Mouse (Mus musculus): ENCODE measurements around the gene Tead1. TPM values are rescaled to one million over a fixed set of nuclear protein-coding genes. Genes with fewer than 3 reads are reported as not detected.

The Tead1 gene
- polyA plus RNA-seq, 2 experiments, result 23.2 to 38.2 TPM

- no peak for TF ChIP-seq POLR2A (IDR thresholded peaks at IDR 0.05; ENCODE audit: borderline replicate concordance, extremely low read depth, insufficient read depth, insufficient read length)
- Histone ChIP-seq H3K4me3 (replicated peaks; ENCODE audit: low read length) (no peak overlapping the region), H3K4me1 (ENCODE audit: control insufficient read depth, insufficient read depth, low read length) (peaks cover 4% of the 10 kb centered on the region; the same call in 1 of the 2 replicates), H3K4me2 (replicated peaks; ENCODE audit: low read depth, low read length, severe bottlenecking) (no peak overlapping the region), H3K9me3 (ENCODE audit: control insufficient read depth, low read length) (no peaks in the 10 kb centered on the region), H3K9ac (ENCODE audit: low read depth, low read length, severe bottlenecking) (no peak overlapping the region), H3K36me3 (ENCODE audit: control insufficient read depth, insufficient read depth, low read length) (no peaks in the 10 kb centered on the region), H3K27me3 (ENCODE audit: control insufficient read depth, insufficient read depth, low read length) (no peaks in the 10 kb centered on the region), H3K27ac (replicated peaks; ENCODE audit: low read depth, low read length) (no peak overlapping the region)
- whole genome bisulfite sequencing, result 86% methylated on average over 6 of the region's 6 CpGs
- no peak for ATAC-seq (ENCODE audit: low FRiP score, low read depth)
- DNase-seq (ENCODE audit: low spot score), result no peak
These were observed 73.2 kb downstream of the Tead1 start for GRCm38 (mm10) chr7:112752311-112752710.

DNA sequence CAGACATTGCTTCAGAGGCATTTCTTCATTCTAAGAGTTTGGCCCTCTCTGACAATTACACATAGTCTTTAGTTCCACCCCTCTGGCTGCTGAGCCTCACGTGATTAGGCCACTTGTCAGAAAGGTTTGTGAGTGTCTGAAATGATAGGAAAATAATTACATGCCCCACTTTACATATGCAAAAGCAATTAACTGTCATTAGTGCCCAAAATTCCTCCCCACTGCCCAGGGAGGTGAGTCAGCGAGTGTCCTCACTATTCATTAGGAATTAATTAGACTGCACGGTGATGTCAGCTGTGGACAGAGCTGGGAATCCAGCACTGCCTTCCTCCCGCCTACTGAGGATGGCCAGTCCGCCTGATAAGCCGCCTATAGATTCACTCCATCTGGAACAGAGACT lies 74.2 kb downstream of the Tead1 start:
- Histone ChIP-seq H3K4me3 (replicated peaks; ENCODE audit: low read length) (no peak overlapping the region), H3K27me3 (ENCODE audit: control insufficient read depth, insufficient read depth, low read length) (no peaks in the 10 kb centered on the region), H3K27ac (replicated peaks; ENCODE audit: low read depth, low read length) (no peak overlapping the region), H3K9ac (ENCODE audit: low read depth, low read length, severe bottlenecking) (no peak overlapping the region), H3K36me3 (ENCODE audit: control insufficient read depth, insufficient read depth, low read length) (no peaks in the 10 kb centered on the region), H3K4me1 (ENCODE audit: control insufficient read depth, insufficient read depth, low read length) (peaks cover 12% of the 10 kb centered on the region; the same call in 1 of the 2 replicates), H3K4me2 (replicated peaks; ENCODE audit: low read depth, low read length, severe bottlenecking) (no peak overlapping the region), H3K9me3 (ENCODE audit: control insufficient read depth, low read length) (no peaks in the 10 kb centered on the region)
- no peak for ATAC-seq (ENCODE audit: low FRiP score, low read depth)
- TF ChIP-seq POLR2A (IDR thresholded peaks at IDR 0.05; ENCODE audit: borderline replicate concordance, extremely low read depth, insufficient read depth, insufficient read length), result no peak
- 71% methylated on average over 6 of the region's 6 CpGs for WGBS
- DNase-seq (ENCODE audit: low spot score), result no peak

- peaks cover 6% of the 10 kb centered on the region; the same call in 1 of the 2 replicates for H3K36me3 ChIP-seq (ENCODE audit: control insufficient read depth, insufficient read depth, low read length)
- ATAC-seq (ENCODE audit: low FRiP score, low read depth) (no peak), DNase-seq (ENCODE audit: low spot score) (no peak)
- H3K4me3 ChIP-seq (replicated peaks; ENCODE audit: low read length), result no peak overlapping the region
- peaks cover 38% of the 10 kb centered on the region for H3K4me1 ChIP-seq (ENCODE audit: control insufficient read depth, insufficient read depth, low read length)
- TF ChIP-seq POLR2A (IDR thresholded peaks at IDR 0.05; ENCODE audit: borderline replicate concordance, extremely low read depth, insufficient read depth, insufficient read length), result no peak
- H3K27ac ChIP-seq (replicated peaks; ENCODE audit: low read depth, low read length), result no peak overlapping the region
- H3K9ac ChIP-seq (ENCODE audit: low read depth, low read length, severe bottlenecking), result no peak overlapping the region
- WGBS, result 88% methylated on average over 23 of the region's 23 CpGs
- no peaks in the 10 kb centered on the region for H3K9me3 ChIP-seq (ENCODE audit: control insufficient read depth, low read length)
- H3K4me2 ChIP-seq (replicated peaks; ENCODE audit: low read depth, low read length, severe bottlenecking), result no peak overlapping the region
- H3K27me3 ChIP-seq (ENCODE audit: control insufficient read depth, insufficient read depth, low read length), result no peaks in the 10 kb centered on the region
These were observed 80.3 kb downstream of the Tead1 start for GRCm38 (mm10) chr7:112759359-112759975.

DNA sequence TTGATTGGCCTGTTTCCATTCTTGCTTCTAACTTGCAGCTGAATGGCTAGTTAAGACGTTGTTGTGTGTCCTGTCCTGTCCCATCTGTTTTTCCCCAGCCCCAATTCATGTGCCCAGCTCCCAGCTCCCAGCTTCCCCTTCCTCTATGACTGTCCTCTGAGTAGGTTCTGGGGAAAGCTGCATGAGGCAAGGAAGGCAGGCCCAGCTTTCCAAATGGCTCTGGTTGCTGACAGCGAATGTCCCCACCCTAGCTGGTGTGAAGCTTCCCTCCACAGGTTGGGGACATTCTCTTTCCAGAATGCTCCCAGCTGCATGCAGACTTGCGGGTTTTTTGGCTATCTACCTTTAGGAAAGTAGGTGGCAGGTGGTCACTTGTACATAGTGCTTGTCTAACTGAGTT lies 81.2 kb downstream of the Tead1 start:
- no peak for TF ChIP-seq POLR2A (IDR thresholded peaks at IDR 0.05; ENCODE audit: borderline replicate concordance, extremely low read depth, insufficient read depth, insufficient read length)
- Histone ChIP-seq H3K4me3 (replicated peaks; ENCODE audit: low read length) (no peak overlapping the region), H3K9me3 (ENCODE audit: control insufficient read depth, low read length) (no peaks in the 10 kb centered on the region), H3K4me1 (ENCODE audit: control insufficient read depth, insufficient read depth, low read length) (peaks cover 38% of the 10 kb centered on the region), H3K27ac (replicated peaks; ENCODE audit: low read depth, low read length) (no peak overlapping the region; the same call in 1 of the 2 replicates), H3K27me3 (ENCODE audit: control insufficient read depth, insufficient read depth, low read length) (no peaks in the 10 kb centered on the region), H3K36me3 (ENCODE audit: control insufficient read depth, insufficient read depth, low read length) (peaks cover 6% of the 10 kb centered on the region; the same call in 1 of the 2 replicates), H3K9ac (ENCODE audit: low read depth, low read length, severe bottlenecking) (no peak overlapping the region), H3K4me2 (replicated peaks; ENCODE audit: low read depth, low read length, severe bottlenecking) (no peak overlapping the region)
- ATAC-seq (ENCODE audit: low FRiP score, low read depth), result peak; percentile 2; the same call in 1 of the 2 replicates
- DNase-seq (ENCODE audit: low spot score), result no peak
- 68% methylated on average over 3 of the region's 3 CpGs for WGBS

DNA sequence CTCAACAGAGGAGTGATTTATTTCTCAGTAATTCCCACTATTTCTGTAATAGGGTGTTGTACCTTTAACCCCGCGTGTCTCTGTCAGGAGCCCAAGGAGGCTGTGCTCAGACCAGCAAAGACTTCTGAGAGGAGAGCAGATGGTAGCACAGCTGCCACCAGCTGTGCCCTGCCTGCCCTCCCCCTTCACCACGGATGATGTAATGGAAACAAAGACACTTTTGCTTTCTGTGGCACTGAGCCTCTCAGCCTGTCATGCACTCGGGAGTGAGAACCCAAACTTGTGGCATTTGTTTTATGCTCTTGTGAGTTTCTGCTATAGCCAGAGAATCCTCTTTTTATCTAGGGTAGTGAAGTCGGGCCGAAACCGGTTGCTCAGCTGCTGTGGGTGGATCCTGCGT lies 81.7 kb downstream of the Tead1 start:
- Histone ChIP-seq H3K4me2 (replicated peaks; ENCODE audit: low read depth, low read length, severe bottlenecking) (no peak overlapping the region), H3K9me3 (ENCODE audit: control insufficient read depth, low read length) (no peaks in the 10 kb centered on the region), H3K27ac (replicated peaks; ENCODE audit: low read depth, low read length) (no peak overlapping the region; the same call in none of the 2 replicates), H3K36me3 (ENCODE audit: control insufficient read depth, insufficient read depth, low read length) (peaks cover 6% of the 10 kb centered on the region; the same call in 1 of the 2 replicates), H3K9ac (ENCODE audit: low read depth, low read length, severe bottlenecking) (no peak overlapping the region), H3K4me1 (ENCODE audit: control insufficient read depth, insufficient read depth, low read length) (peaks cover 38% of the 10 kb centered on the region), H3K27me3 (ENCODE audit: control insufficient read depth, insufficient read depth, low read length) (no peaks in the 10 kb centered on the region), H3K4me3 (replicated peaks; ENCODE audit: low read length) (no peak overlapping the region)
- ATAC-seq (ENCODE audit: low FRiP score, low read depth), result peak; percentile 84
- DNase-seq (ENCODE audit: low spot score), result peak; percentile 62
- TF ChIP-seq POLR2A (IDR thresholded peaks at IDR 0.05; ENCODE audit: borderline replicate concordance, extremely low read depth, insufficient read depth, insufficient read length), result no peak
- WGBS, result 53% methylated on average over 8 of the region's 8 CpGs

Measured in limb, embryonic 14.5 days (tissue).